Mouse (Mus musculus) lung, postnatal 0 days (tissue): ENCODE data around the gene Inip. TPM values are rescaled to one million over a fixed set of nuclear protein-coding genes. Genes with fewer than 3 reads are reported as not detected.
"Not testable (repeated sequence)": the region's sequence is repeated elsewhere in the genome, so short reads cannot be mapped to it uniquely, and the experiment has no call there.

Experiments
- ATAC-seq: fragments of 200-750 bp; cut with Nextera tagmentation; 2 replicates; pipeline ENCODE4 v1.8.0; 2017; ENCODE audit warnings: moderate library complexity
- DNase-seq: peaks from one replicate; pipeline ENCODE4 v3.0.0-alpha.2; 2016; ENCODE audit warnings: low spot score
- H3K27ac ChIP-seq: fragments of 300-500 bp; sonication (generic); 2 replicates; pipeline ENCODE4 v1.5.1; 2014; ENCODE audit warnings: antibody characterized with exemption, mild to moderate bottlenecking, low read length, mixed read lengths
- H3K27me3 ChIP-seq: fragments of 300-500 bp; sonication (generic); replicated peaks from 2 replicates; pipeline ENCODE4 v1.6.1; 2014; ENCODE audit warnings: low read length, mixed read lengths; ENCODE audit not compliant: insufficient read depth
- H3K36me3 ChIP-seq: fragments of 300-500 bp; sonication (generic); 2 replicates; pipeline ENCODE4 v1.6.1; 2014; ENCODE audit warnings: low read length, mixed read lengths; ENCODE audit not compliant: insufficient read depth
- H3K4me1 ChIP-seq: fragments of 300-500 bp; sonication (generic); 2 replicates; pipeline ENCODE4 v1.6.1; 2014; ENCODE audit warnings: antibody characterized with exemption, low read depth, low read length, mixed read lengths; ENCODE audit not compliant: insufficient read depth
- H3K4me2 ChIP-seq: fragments of 300-500 bp; sonication (generic); replicated peaks from 2 replicates; pipeline ENCODE4 v1.6.1; 2014; ENCODE audit warnings: low read depth, mild to moderate bottlenecking, low read length, moderate library complexity, mixed read lengths
- H3K4me3 ChIP-seq: fragments of 300-500 bp; sonication (generic); 2 replicates; pipeline ENCODE4 v1.5.1; 2014; ENCODE audit warnings: low read depth, low read length
- H3K9ac ChIP-seq: fragments of 300-500 bp; sonication (generic); replicated peaks from 2 replicates; pipeline ENCODE4 v1.6.1; 2014; ENCODE audit warnings: low read depth, mild to moderate bottlenecking
- H3K9me3 ChIP-seq: fragments of 300-500 bp; sonication (generic); 2 replicates; pipeline ENCODE4 v1.6.1; 2016; ENCODE audit warnings: low read length, mixed read lengths
- CTCF ChIP-seq: IDR thresholded peaks from 2 replicates; pipeline ENCODE4 v1.5.1; 2016; ENCODE audit warnings: antibody characterized with exemption, mild to moderate bottlenecking
- EP300 ChIP-seq: IDR thresholded peaks from 2 replicates; pipeline ENCODE4 v1.6.1; 2016; ENCODE audit warnings: antibody characterized with exemption, mild to moderate bottlenecking, control low read depth
- WGBS: fragments of 180-500 bp; shearing (Covaris S2); extraction: QIAGEN DNeasy Blood & Tissue Kit; methylation state at CpG from one replicate; pipeline ENCODE4 v1.1.7; 2014; 5-methylcytosine and 5-hydroxymethylcytosine counted together
- polyA plus RNA-seq: library from polyadenylated mRNA; unstranded; fragments of >200 nt; fragmentation: Nextera tagmentation; extraction: Ambion mirVana; gene quantifications from 2 replicates; pipeline ENCODE4 v1.2.1, GENCODE M21; 2015

Gene Inip
- polyA plus RNA-seq, 1 experiment from 2014 or later: 26.8 TPM

DNA sequence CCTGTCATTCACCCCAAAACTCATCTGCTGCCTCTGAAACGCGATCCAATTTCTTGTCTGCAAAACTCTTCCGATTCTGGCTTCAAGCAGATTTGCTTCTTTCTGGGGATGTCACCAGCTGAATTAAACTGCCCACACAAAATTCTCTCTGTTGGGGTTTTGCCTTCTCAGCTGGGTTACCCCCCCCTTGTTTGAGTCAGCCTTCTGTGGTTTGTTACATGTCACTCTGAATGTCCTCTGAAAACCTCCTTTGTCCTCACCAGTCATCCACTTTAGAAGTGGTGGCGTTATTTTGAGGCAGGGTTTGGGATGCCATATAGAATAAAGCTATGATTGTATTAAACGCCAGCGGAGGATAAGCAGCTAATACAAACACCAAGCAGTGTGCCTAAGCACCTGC lies 718 bp upstream of the Inip start:
- TF ChIP-seq EP300: no peak
- TF ChIP-seq CTCF: no peak
- Histone ChIP-seq H3K27ac (no peak overlapping the region), H3K4me3 (no peak overlapping the region), H3K27me3 (no peaks in the 10 kb centered on the region), H3K9ac (no peak overlapping the region), H3K4me1 (peaks cover 3% of the 10 kb centered on the region; the same call in 1 of the 2 replicates), H3K36me3 (no peaks in the 10 kb centered on the region), H3K4me2 (no peak overlapping the region), H3K9me3 (no peaks in the 10 kb centered on the region)
- DNase-seq (no peak), ATAC-seq (no peak)
- WGBS: 78% methylated on average over 6 of the region's 6 CpGs

DNA sequence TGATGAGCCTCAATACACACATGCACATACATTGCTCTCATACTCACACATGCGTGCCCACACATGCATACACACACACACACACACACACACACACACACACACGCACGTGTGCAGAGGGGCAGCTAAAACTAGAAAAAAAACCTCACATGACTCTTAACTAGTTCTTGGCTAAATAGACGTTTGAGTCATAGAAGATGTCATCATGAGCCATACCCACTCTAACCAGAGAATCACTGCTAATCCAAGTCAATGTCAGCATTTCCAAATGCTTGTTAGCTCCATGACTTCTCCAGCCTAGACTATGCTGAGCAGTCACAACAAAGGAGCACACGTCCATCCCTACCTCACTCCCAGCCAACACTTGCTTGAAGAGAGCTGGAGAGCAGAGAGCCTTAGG lies 1.2 kb downstream of the Inip start:
- no peak for ATAC-seq
- Histone ChIP-seq H3K27me3 (no peaks in the 10 kb centered on the region), H3K4me3 (no peak overlapping the region), H3K9me3 (no peaks in the 10 kb centered on the region), H3K4me2 (no peak overlapping the region), H3K36me3 (no peaks in the 10 kb centered on the region), H3K27ac (no peak overlapping the region), H3K9ac (no peak overlapping the region), H3K4me1 (no peaks in the 10 kb centered on the region)
- 72% methylated on average over 5 of the region's 5 CpGs for WGBS
- DNase-seq: no peak
- TF ChIP-seq CTCF: no peak
- TF ChIP-seq EP300: no peak

DNA sequence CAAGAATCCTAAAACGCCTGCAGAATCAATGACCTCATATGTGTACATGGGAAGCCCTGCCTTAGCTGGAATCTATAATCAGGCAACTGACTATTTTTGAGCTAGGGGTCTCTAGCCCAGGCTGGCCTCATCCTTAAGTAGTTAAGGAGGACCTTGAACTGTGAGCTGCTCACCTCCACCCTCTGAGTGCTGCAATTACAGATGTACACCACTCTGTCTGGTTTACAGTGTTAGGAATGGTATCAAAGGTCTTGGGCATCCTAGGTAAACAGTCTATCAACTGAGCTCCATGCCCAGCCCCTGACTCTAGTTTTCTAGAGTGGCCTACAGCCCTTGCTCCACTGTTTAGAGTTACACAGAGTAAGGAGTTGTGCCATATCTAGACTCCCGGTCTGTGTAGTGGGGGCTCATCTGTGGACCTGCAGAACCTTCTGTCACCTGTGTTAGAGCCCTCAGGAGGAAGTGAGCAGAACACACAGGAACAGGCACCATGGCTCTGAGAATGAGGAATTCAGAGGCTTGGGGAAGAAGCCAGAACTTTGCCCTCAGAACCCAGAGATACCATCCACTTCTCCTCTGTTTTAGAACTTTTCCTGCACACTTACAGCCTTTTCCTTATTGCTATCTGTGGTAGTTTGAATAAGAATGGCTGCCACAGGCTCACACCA lies 5.5 kb downstream of the Inip start:
- no peak overlapping the region for H3K4me3 ChIP-seq
- no peak for DNase-seq
- no peaks in the 10 kb centered on the region for H3K9me3 ChIP-seq
- TF ChIP-seq EP300: no peak
- no peak for TF ChIP-seq CTCF
- no peak for ATAC-seq
- no peak overlapping the region for H3K4me2 ChIP-seq
- H3K36me3 ChIP-seq: no peaks in the 10 kb centered on the region
- no peak overlapping the region for H3K27ac ChIP-seq
- no peaks in the 10 kb centered on the region for H3K4me1 ChIP-seq
- no peak overlapping the region for H3K9ac ChIP-seq
- WGBS: 72% methylated on average over 2 of the region's 2 CpGs
- no peaks in the 10 kb centered on the region for H3K27me3 ChIP-seq

DNA sequence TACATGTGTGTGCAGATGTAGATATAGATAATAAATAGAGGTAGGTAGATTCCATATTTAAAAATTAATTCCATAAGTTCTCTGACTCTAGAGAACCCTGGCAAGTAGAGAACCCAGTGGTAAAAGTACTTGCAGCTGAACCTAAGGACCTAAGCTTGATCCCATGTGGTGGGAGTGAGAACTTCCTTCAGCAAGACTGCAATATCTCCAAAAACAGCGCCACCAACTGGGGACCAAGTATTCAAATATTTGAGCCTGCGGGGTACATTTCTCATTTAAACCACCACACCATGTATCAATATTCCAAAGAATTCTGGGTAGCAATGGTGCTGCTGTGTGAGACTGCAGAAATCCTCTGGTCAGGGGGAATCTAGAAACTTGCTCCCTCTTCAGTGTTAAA lies 7.3 kb downstream of the Inip start:
- WGBS: 73% methylated on average over 2 of the region's 2 CpGs
- Histone ChIP-seq H3K27ac (no peak overlapping the region), H3K4me3 (no peak overlapping the region), H3K4me1 (no peaks in the 10 kb centered on the region), H3K9me3 (no peaks in the 10 kb centered on the region), H3K36me3 (no peaks in the 10 kb centered on the region), H3K27me3 (no peaks in the 10 kb centered on the region), H3K9ac (no peak overlapping the region), H3K4me2 (no peak overlapping the region)
- TF ChIP-seq EP300: no peak
- TF ChIP-seq CTCF: peak; percentile 34
- ATAC-seq: no peak
- no peak for DNase-seq

DNA sequence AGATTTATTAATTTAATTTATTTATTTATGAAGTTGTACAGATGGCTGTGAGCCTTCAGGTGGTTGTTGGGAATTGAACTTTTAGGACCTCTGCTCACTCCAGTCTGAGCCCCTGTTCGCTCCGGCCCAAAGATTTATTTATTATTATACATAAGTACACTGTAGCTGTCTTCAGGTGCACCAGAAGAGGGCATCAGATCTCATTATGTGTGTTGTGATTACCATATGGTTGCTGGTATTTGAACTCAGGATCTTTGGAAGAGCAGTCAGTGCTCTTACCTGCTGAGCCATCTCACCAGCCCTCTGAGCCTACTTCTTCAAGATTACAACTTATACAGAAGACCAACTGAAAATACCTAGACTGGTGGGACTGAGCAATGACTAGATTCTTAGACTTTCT lies 7.8 kb downstream of the Inip start:
- ATAC-seq, H3K4me1 ChIP-seq, H3K4me2 ChIP-seq, H3K36me3 ChIP-seq, DNase-seq, H3K27me3 ChIP-seq, H3K9me3 ChIP-seq, H3K4me3 ChIP-seq, H3K9ac ChIP-seq, H3K27ac ChIP-seq: not testable (repeated sequence)
- WGBS: 64% methylated on average over 2 of the region's 2 CpGs

DNA sequence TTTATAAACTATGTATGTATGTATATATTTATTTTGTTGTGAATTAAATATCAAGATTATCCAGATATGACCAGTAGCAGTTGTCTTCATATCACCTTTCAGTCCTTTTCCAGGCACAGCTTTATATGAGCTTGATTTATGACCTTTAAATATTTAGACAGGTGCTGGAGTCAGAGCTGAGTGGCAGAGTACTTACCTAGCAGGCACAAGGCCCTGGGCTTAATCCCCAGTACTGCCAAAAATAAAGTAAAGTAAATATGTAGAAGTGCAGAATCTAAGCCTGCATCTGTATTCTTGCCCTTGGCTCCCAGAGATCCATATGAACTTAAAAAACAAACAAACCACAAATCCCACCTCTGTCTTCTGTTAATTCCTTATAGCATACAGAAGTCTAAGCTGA lies 12.4 kb downstream of the Inip start:
- H3K36me3 ChIP-seq: no peaks in the 10 kb centered on the region
- no peak overlapping the region for H3K9ac ChIP-seq
- no peak overlapping the region for H3K27ac ChIP-seq
- H3K9me3 ChIP-seq: no peaks in the 10 kb centered on the region
- H3K4me3 ChIP-seq: no peak overlapping the region
- H3K27me3 ChIP-seq: no peaks in the 10 kb centered on the region
- DNase-seq: peak; percentile 29
- H3K4me1 ChIP-seq: no peaks in the 10 kb centered on the region
- no peak for ATAC-seq
- no peak overlapping the region for H3K4me2 ChIP-seq
- TF ChIP-seq CTCF (no peak), EP300 (no peak)

DNA sequence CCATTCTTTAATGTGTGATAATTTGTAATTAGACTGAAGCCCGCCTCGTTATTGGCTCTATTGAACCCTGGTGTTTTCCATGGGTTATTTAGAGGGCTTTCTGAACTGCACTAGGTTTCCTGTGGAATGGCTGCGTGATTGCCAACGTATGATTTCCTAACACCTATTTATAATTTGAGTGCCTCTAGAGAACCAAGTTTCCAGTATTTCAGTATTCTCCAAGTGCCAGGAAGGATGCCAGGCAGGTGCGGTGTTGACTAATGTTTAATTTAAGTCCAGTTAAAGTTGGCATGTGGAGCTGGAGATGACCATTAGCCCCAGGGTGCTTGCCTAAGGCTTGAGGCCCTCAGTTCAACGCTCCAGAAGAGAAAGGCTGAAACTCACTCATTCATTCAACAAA lies 14.3 kb downstream of the Inip start:
- Histone ChIP-seq H3K4me3 (no peak overlapping the region), H3K4me1 (peaks cover 4% of the 10 kb centered on the region; the same call in 1 of the 2 replicates), H3K36me3 (no peaks in the 10 kb centered on the region), H3K4me2 (no peak overlapping the region), H3K27me3 (no peaks in the 10 kb centered on the region), H3K27ac (no peak overlapping the region), H3K9ac (no peak overlapping the region), H3K9me3 (no peaks in the 10 kb centered on the region)
- ATAC-seq (peak; percentile 8; the same call in 1 of the 2 replicates), DNase-seq (peak; percentile 74)
- WGBS: 41% methylated on average over 6 of the region's 6 CpGs
- peak; percentile 76 for TF ChIP-seq EP300
- no peak for TF ChIP-seq CTCF
